Mouse (Mus musculus): Measurements from ENCODE around the gene Jhy. TPM values are rescaled to one million over a fixed set of nuclear protein-coding genes. Genes with fewer than 3 reads are reported as not detected.

Gene Jhy
- total and polyA plus RNA-seq, 2 experiments from 2014 or later: not detected

DNA sequence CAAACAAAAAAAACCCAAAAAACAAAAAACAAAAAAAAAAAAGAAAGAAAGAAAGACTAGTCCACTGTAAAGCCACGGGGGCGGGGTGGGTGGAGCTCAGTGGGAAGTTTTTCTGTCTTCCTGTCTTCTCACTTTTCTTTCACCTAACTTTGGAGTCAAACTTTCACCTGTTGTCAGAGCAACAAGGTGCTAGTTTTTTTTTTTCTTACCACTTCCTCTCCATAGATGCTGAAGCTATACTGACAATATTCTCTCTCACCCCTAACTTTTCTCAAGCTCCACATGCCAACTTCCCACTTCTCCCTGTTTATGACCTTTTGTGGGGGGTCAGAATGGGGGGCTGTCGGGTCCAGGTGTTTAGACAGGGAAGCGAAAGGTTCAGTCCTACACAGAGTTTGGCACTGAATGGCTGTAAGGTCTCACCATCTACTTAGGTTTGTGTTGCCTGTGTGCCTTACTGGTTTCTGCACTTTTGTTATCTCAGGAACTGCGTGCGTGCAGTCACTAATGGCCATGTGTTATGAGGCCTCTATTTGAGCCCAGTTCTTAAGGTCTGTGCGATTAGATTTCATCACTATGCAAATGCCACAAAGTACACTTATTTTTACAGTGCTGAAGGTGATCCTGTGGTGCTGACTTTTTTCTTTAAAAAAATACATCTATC, 33.3 kb upstream of the Jhy start:
- no peak for DNase-seq (ENCODE audit: low spot score)
- ATAC-seq (ENCODE audit: insufficient read depth, low read depth): no peak
- Histone ChIP-seq H3K4me1 (ENCODE audit: control insufficient read depth, insufficient read depth) (no peaks in the 10 kb centered on the region), H3K9ac (replicated peaks; ENCODE audit: low read depth, low read length) (no peak overlapping the region), H3K27ac (ENCODE audit: low read depth) (no peak overlapping the region), H3K4me2 (ENCODE audit: low read depth, low read length) (no peak overlapping the region), H3K4me3 (ENCODE audit: low read depth, low read length) (no peak overlapping the region), H3K27me3 (ENCODE audit: control insufficient read depth, insufficient read depth, low read length) (no peaks in the 10 kb centered on the region), H3K9me3 (replicated peaks; ENCODE audit: control insufficient read depth, low read length) (no peaks in the 10 kb centered on the region), H3K36me3 (replicated peaks; ENCODE audit: control insufficient read depth, insufficient read depth, low read length) (no peaks in the 10 kb centered on the region)
- WGBS: 78% methylated on average over 7 of the region's 7 CpGs
- no peak for TF ChIP-seq EP300 (IDR thresholded peaks at IDR 0.05; ENCODE audit: low read depth)
- TF ChIP-seq CTCF (IDR thresholded peaks at IDR 0.05; ENCODE audit: low read depth): no peak

DNA sequence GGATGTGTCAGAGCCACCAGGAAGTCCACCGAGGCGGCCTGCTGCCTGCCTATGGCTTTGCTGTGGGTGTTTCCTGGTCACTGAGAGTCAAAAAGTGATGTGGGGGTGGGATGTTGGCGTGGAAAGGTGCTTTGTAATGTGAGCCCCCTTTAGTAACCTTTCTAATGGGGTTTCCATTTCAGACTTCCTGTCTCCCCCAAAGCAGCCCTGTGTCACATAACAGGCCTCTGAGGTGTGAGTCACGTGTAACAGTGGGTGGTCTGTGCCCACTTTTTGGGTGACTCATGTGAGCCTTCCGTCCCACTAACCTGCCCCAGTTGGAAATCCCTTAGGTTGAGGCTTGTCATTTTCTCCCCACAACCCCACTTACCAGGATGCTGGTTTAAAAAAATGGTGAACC, 30.2 kb upstream of the Jhy start:
- H3K4me3 ChIP-seq (ENCODE audit: low read depth, low read length): no peak overlapping the region
- 67% methylated on average over 5 of the region's 5 CpGs for WGBS
- no peaks in the 10 kb centered on the region for H3K9me3 ChIP-seq (replicated peaks; ENCODE audit: control insufficient read depth, low read length)

DNA sequence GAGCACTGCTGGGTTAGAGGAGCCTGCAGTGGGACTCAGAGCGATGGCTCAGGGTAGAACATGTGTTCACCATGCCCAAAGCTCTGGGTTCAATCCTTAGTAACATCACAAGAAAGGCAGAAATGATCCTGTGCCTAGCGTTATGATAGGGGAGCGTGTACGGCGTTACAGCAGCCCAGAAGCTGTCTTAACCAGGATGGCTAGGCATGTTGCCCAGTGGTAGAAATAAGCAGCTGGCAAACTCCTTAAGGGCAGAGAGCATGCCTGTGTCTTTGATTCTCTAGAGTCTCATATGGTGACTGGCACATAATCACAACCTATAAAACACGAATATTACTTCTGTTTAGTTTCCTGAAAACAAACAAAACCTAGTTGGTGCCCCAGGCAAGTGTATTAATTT, 27.6 kb upstream of the Jhy start:
- no peaks in the 10 kb centered on the region for H3K27me3 ChIP-seq (ENCODE audit: control insufficient read depth, insufficient read depth, low read length)
- no peak overlapping the region for H3K27ac ChIP-seq (ENCODE audit: low read depth)
- DNase-seq (ENCODE audit: low spot score): no peak
- no peaks in the 10 kb centered on the region for H3K36me3 ChIP-seq (replicated peaks; ENCODE audit: control insufficient read depth, insufficient read depth, low read length)
- TF ChIP-seq CTCF (IDR thresholded peaks at IDR 0.05; ENCODE audit: low read depth) (no peak), EP300 (IDR thresholded peaks at IDR 0.05; ENCODE audit: low read depth) (no peak)
- H3K4me1 ChIP-seq (ENCODE audit: control insufficient read depth, insufficient read depth): no peaks in the 10 kb centered on the region
- H3K9ac ChIP-seq (replicated peaks; ENCODE audit: low read depth, low read length): no peak overlapping the region
- 80% methylated on average over 6 of the region's 6 CpGs for WGBS
- no peaks in the 10 kb centered on the region for H3K9me3 ChIP-seq (replicated peaks; ENCODE audit: control insufficient read depth, low read length)
- ATAC-seq (ENCODE audit: insufficient read depth, low read depth): no peak
- H3K4me2 ChIP-seq (ENCODE audit: low read depth, low read length): no peak overlapping the region
- no peak overlapping the region for H3K4me3 ChIP-seq (ENCODE audit: low read depth, low read length)

More for the DNA sequence above, 30.2 kb upstream of the Jhy start:
- ATAC-seq (ENCODE audit: insufficient read depth, low read depth) (no peak), DNase-seq (ENCODE audit: low spot score) (no peak)
- TF ChIP-seq CTCF (IDR thresholded peaks at IDR 0.05; ENCODE audit: low read depth): no peak
- no peak for TF ChIP-seq EP300 (IDR thresholded peaks at IDR 0.05; ENCODE audit: low read depth)
- no peak overlapping the region for H3K9ac ChIP-seq (replicated peaks; ENCODE audit: low read depth, low read length)
- no peaks in the 10 kb centered on the region for H3K27me3 ChIP-seq (ENCODE audit: control insufficient read depth, insufficient read depth, low read length)
- H3K27ac ChIP-seq (ENCODE audit: low read depth): no peak overlapping the region
- no peaks in the 10 kb centered on the region for H3K36me3 ChIP-seq (replicated peaks; ENCODE audit: control insufficient read depth, insufficient read depth, low read length)
- H3K4me1 ChIP-seq (ENCODE audit: control insufficient read depth, insufficient read depth): no peaks in the 10 kb centered on the region
- no peak overlapping the region for H3K4me2 ChIP-seq (ENCODE audit: low read depth, low read length)

GRCm38 (mm10) chr9:40989940-40990588, 26.1 kb upstream of the Jhy start:
- Histone ChIP-seq H3K27me3 (ENCODE audit: control insufficient read depth, insufficient read depth, low read length) (no peaks in the 10 kb centered on the region), H3K4me3 (ENCODE audit: low read depth, low read length) (no peak overlapping the region), H3K27ac (ENCODE audit: low read depth) (no peak overlapping the region), H3K4me2 (ENCODE audit: low read depth, low read length) (no peak overlapping the region), H3K9me3 (replicated peaks; ENCODE audit: control insufficient read depth, low read length) (no peaks in the 10 kb centered on the region), H3K4me1 (ENCODE audit: control insufficient read depth, insufficient read depth) (no peaks in the 10 kb centered on the region), H3K36me3 (replicated peaks; ENCODE audit: control insufficient read depth, insufficient read depth, low read length) (no peaks in the 10 kb centered on the region), H3K9ac (replicated peaks; ENCODE audit: low read depth, low read length) (no peak overlapping the region)
- TF ChIP-seq EP300 (IDR thresholded peaks at IDR 0.05; ENCODE audit: low read depth) (no peak), CTCF (IDR thresholded peaks at IDR 0.05; ENCODE audit: low read depth) (peak; percentile 64)
- DNase-seq (ENCODE audit: low spot score) (peak; percentile 73), ATAC-seq (ENCODE audit: insufficient read depth, low read depth) (no peak)
- 36% methylated on average over 4 of the region's 4 CpGs for WGBS

DNA sequence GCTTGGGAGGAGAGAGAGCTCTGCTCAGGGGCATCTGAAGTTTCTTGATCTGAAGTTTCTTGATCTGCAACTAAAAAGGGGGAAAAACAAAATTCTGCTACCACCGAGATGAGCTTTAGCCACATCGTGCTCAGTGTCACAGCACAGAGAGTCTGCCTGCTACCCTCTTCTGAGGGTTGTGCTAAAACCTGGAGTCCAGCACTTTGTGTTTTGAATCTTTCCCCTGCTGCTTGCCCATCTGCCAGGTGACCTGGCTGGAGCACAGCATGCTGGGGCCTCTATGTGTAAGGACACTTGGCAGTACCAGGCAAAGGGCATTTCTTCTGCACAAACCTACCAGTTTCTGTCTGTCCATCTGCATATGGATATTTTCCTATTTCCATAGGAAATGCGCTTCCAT, 20.4 kb upstream of the Jhy start:
- no peak overlapping the region for H3K9ac ChIP-seq (replicated peaks; ENCODE audit: low read depth, low read length)
- 60% methylated on average over 3 of the region's 3 CpGs for WGBS
- ATAC-seq (ENCODE audit: insufficient read depth, low read depth) (no peak), DNase-seq (ENCODE audit: low spot score) (no peak)
- no peaks in the 10 kb centered on the region for H3K9me3 ChIP-seq (replicated peaks; ENCODE audit: control insufficient read depth, low read length)
- TF ChIP-seq CTCF (IDR thresholded peaks at IDR 0.05; ENCODE audit: low read depth): no peak
- no peak for TF ChIP-seq EP300 (IDR thresholded peaks at IDR 0.05; ENCODE audit: low read depth)
- H3K4me1 ChIP-seq (ENCODE audit: control insufficient read depth, insufficient read depth): no peaks in the 10 kb centered on the region
- no peak overlapping the region for H3K4me2 ChIP-seq (ENCODE audit: low read depth, low read length)
- H3K27me3 ChIP-seq (ENCODE audit: control insufficient read depth, insufficient read depth, low read length): no peaks in the 10 kb centered on the region
- no peak overlapping the region for H3K27ac ChIP-seq (ENCODE audit: low read depth)
- no peak overlapping the region for H3K4me3 ChIP-seq (ENCODE audit: low read depth, low read length)
- no peaks in the 10 kb centered on the region for H3K36me3 ChIP-seq (replicated peaks; ENCODE audit: control insufficient read depth, insufficient read depth, low read length)

Measured in heart, postnatal 0 days (tissue).